Mouse (Mus musculus): ENCODE results near the gene Hnrnpr.
A peak's percentile ranks its signal among the peaks of the same experiment; 100 is the strongest.

GRCm38 (mm10) chr4:136261912-136262311, 48.8 kb upstream of the Hnrnpr start:
- TF ChIP-seq CTCF (IDR thresholded peaks at IDR 0.05) (peak; percentile 12; the same call in 1 of the 2 replicates), EP300 (IDR thresholded peaks at IDR 0.05) (no peak)

All from lung, postnatal 0 days (tissue).